Mouse (Mus musculus) bone marrow, adult 2 months (tissue): ENCODE data around the gene Tor3a.

ENCODE experiments used
- CTCF ChIP-seq: fragments of 200-500 bp; IDR thresholded peaks from 2 replicates; pipeline ENCODE4 v1.5.1; 2011; ENCODE audit warnings: low read length, control low read depth; ENCODE audit not compliant: control insufficient read depth, insufficient read depth
- POLR2A ChIP-seq: fragments of 200-500 bp; IDR thresholded peaks from 2 replicates; pipeline ENCODE4 v1.6.1; 2011; ENCODE audit warnings: low read depth, mild to moderate bottlenecking, control low read depth, low read length, borderline replicate concordance; ENCODE audit not compliant: control insufficient read depth

DNA sequence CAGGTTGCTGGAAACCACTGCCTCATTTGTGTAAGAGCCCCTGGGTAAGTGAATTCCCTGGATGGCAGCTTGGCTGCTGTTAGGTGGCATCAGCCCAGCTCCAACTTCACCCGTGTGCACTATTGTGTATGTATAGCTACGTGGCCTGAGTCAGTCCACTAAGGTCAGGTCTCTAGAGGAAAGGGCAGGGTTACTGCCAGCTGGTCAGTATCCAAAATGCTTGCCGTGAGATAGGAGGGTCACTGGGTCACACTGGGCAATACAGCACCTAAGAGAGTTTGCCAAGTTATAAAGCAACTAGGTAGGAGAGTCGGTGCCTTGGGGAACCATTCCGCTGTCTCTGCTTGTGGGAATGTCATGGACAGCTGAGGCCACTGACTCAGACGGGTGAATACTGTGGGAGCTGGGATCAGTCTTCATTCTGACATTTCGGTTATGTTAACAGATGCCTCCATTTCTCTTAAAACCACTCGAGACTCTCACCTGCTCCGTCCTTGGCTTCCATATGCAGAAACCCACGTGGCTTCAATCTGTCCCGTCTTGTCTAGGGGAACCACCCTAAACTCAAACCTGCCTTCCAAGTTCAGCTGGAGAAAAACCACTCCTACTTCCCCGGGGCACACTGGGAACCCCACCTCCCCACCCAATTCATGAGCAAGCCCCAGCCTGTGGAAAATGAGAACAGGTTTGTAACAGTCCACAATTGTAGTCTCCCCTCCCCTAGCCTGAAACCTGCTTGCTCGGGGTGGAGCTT, 14.1 kb downstream of the Tor3a start:
- TF ChIP-seq POLR2A (no peak), CTCF (no peak)
